Mouse (Mus musculus) lung, postnatal 0 days (tissue): Measurements from ENCODE around the gene Alkbh3. TPM values are rescaled to one million over a fixed set of nuclear protein-coding genes. Genes with fewer than 3 reads are reported as not detected.

Experiments
- ATAC-seq: fragments of 200-750 bp; cut with Nextera tagmentation; 2 replicates; pipeline ENCODE4 v1.8.0; 2017; ENCODE audit warnings: moderate library complexity
- DNase-seq: peaks from one replicate; pipeline ENCODE4 v3.0.0-alpha.2; 2016; ENCODE audit warnings: low spot score
- H3K27ac ChIP-seq: fragments of 300-500 bp; sonication (generic); 2 replicates; pipeline ENCODE4 v1.5.1; 2014; ENCODE audit warnings: antibody characterized with exemption, mild to moderate bottlenecking, low read length, mixed read lengths
- H3K27me3 ChIP-seq: fragments of 300-500 bp; sonication (generic); replicated peaks from 2 replicates; pipeline ENCODE4 v1.6.1; 2014; ENCODE audit warnings: low read length, mixed read lengths; ENCODE audit not compliant: insufficient read depth
- H3K36me3 ChIP-seq: fragments of 300-500 bp; sonication (generic); 2 replicates; pipeline ENCODE4 v1.6.1; 2014; ENCODE audit warnings: low read length, mixed read lengths; ENCODE audit not compliant: insufficient read depth
- H3K4me1 ChIP-seq: fragments of 300-500 bp; sonication (generic); 2 replicates; pipeline ENCODE4 v1.6.1; 2014; ENCODE audit warnings: antibody characterized with exemption, low read depth, low read length, mixed read lengths; ENCODE audit not compliant: insufficient read depth
- H3K4me2 ChIP-seq: fragments of 300-500 bp; sonication (generic); replicated peaks from 2 replicates; pipeline ENCODE4 v1.6.1; 2014; ENCODE audit warnings: low read depth, mild to moderate bottlenecking, low read length, moderate library complexity, mixed read lengths
- H3K4me3 ChIP-seq: fragments of 300-500 bp; sonication (generic); 2 replicates; pipeline ENCODE4 v1.5.1; 2014; ENCODE audit warnings: low read depth, low read length
- H3K9ac ChIP-seq: fragments of 300-500 bp; sonication (generic); replicated peaks from 2 replicates; pipeline ENCODE4 v1.6.1; 2014; ENCODE audit warnings: low read depth, mild to moderate bottlenecking
- H3K9me3 ChIP-seq: fragments of 300-500 bp; sonication (generic); 2 replicates; pipeline ENCODE4 v1.6.1; 2016; ENCODE audit warnings: low read length, mixed read lengths
- CTCF ChIP-seq: IDR thresholded peaks from 2 replicates; pipeline ENCODE4 v1.5.1; 2016; ENCODE audit warnings: antibody characterized with exemption, mild to moderate bottlenecking
- EP300 ChIP-seq: IDR thresholded peaks from 2 replicates; pipeline ENCODE4 v1.6.1; 2016; ENCODE audit warnings: antibody characterized with exemption, mild to moderate bottlenecking, control low read depth
- WGBS: fragments of 180-500 bp; shearing (Covaris S2); extraction: QIAGEN DNeasy Blood & Tissue Kit; methylation state at CpG from one replicate; pipeline ENCODE4 v1.1.7; 2014; 5-methylcytosine and 5-hydroxymethylcytosine counted together
- polyA plus RNA-seq: library from polyadenylated mRNA; unstranded; fragments of >200 nt; fragmentation: Nextera tagmentation; extraction: Ambion mirVana; gene quantifications from 2 replicates; pipeline ENCODE4 v1.2.1, GENCODE M21; 2015

Alkbh3 gene
- polyA plus RNA-seq, 1 experiment from 2014 or later = 59.9 TPM

DNA sequence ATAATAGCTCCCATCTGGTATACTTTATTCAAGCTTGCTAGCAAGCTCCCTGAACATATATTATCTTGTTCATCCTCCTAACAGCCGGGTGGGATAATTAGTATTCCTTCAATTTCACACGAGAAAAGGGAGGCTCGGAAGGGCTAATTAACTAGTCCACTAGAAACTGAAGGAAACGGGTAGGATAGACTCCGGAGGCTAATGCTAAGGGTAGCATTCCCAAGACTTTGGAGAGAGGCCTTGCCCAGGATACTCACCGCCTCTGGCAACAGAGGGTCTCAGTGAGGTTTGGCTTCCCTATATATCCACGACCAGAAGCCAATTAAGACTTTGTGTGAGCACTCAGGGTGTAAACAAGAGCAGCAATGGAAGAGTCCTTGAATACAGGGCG lies 52.8 kb downstream of the Alkbh3 start:
- H3K9me3 ChIP-seq = no peaks in the 10 kb centered on the region
- H3K36me3 ChIP-seq = no peaks in the 10 kb centered on the region
- peaks cover 7% of the 10 kb centered on the region; the same call in 1 of the 2 replicates for H3K4me1 ChIP-seq
- WGBS = 65% methylated on average over 8 of the region's 8 CpGs
- H3K9ac ChIP-seq = no peak overlapping the region
- no peak for DNase-seq
- TF ChIP-seq CTCF (no peak), EP300 (no peak)
- no peak for ATAC-seq
- no peak overlapping the region for H3K4me2 ChIP-seq
- H3K4me3 ChIP-seq = no peak overlapping the region
- no peaks in the 10 kb centered on the region for H3K27me3 ChIP-seq
- H3K27ac ChIP-seq = no peak overlapping the region

DNA sequence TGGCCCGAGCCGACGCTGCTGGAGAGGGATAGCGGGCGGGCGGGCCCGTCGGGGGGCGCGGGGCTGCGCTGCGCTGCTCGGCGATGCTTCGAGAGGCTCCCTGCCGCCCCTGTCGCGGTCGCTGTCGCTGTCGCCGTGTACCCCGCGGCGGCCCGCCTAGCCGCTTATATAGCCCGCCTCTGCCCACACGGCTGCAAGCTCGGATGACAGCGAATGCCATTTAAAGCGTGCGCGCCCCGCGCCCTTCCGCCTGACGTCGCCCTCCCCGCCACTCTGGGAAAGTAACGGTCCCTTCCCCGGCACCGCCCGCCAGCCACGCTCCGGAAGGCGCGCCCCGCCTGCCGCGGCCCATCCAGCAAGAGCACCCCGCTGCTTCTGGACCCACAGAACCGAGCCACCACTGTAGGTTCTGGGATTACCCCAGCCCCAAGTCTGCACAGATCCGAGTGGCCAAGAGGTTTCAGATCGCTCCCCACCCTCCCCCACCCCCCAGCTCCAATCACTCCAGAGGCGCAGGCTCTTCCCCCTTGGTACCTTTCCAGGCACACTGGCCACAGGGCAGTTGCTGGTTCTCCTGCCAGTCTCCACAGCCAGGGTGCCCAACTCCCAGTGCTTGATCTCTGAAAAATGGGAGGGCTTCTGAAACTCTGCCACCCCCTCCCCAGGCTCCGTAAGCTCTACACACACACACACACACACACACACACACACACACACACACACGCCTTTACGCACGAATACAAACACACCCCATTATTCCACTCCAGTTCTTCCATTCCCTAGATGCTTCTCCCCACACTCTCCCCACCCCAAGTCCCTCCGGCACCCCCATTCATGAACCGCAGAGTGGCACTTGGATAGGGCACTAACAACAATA lies 53.5 kb downstream of the Alkbh3 start, which contains the start of gene Gm13889:
Gene Gm13889 (minus strand): TSS at position 294 of the 877 bp plus-strand sequence.
- H3K4me1 ChIP-seq = peaks cover 7% of the 10 kb centered on the region; the same call in 1 of the 2 replicates
- no peaks in the 10 kb centered on the region for H3K27me3 ChIP-seq
- H3K36me3 ChIP-seq = no peaks in the 10 kb centered on the region
- 11% methylated on average over 39 of the region's 62 CpGs for WGBS
- peak within 1 kb of the TSS; percentile 60 for H3K4me2 ChIP-seq
- H3K4me3 ChIP-seq = peak within 1 kb of the TSS; percentile 74
- DNase-seq (peak; percentile 90), ATAC-seq (peak; percentile 88)
- peak within 1 kb of the TSS; percentile 91 for H3K27ac ChIP-seq
- H3K9ac ChIP-seq = peak within 1 kb of the TSS; percentile 69
- peak; percentile 25; the same call in 1 of the 2 replicates for TF ChIP-seq CTCF
- TF ChIP-seq EP300 = no peak
- no peaks in the 10 kb centered on the region for H3K9me3 ChIP-seq

DNA sequence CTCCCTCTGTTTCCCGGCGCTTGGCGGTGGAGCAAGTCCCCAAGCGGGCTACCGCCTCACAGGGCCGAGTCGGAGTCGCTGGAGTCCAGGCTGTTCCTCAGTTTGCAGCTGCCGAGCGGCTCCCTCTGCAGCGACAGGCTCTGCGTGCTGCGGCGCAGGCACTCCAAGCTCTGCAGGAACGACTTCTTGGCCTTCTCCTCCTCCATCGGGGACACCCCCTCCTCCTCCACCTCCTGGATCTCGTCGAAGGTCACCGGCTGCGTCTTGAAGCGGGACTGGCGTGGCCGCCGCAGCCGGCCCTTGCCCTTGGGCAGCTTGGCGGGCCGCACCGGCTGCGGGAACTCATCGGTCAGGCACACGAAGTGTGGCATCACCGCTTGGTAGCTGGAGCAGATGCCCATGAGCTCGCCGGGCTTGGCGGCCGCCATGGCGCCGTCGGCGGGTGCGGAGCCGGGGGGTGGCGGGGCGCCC lies 54.2 kb downstream of the Alkbh3 start:
- Histone ChIP-seq H3K9ac (peak overlapping the region; percentile 69), H3K4me2 (peak overlapping the region; percentile 60), H3K4me1 (peaks cover 5% of the 10 kb centered on the region; the same call in 1 of the 2 replicates), H3K36me3 (no peaks in the 10 kb centered on the region), H3K27me3 (no peaks in the 10 kb centered on the region), H3K27ac (peak overlapping the region; percentile 91), H3K9me3 (no peaks in the 10 kb centered on the region), H3K4me3 (peak overlapping the region; percentile 74)
- 1% methylated on average over 30 of the region's 44 CpGs for WGBS
- ATAC-seq = peak; percentile 34
- DNase-seq = peak; percentile 56
- TF ChIP-seq EP300 (no peak), CTCF (no peak)

DNA sequence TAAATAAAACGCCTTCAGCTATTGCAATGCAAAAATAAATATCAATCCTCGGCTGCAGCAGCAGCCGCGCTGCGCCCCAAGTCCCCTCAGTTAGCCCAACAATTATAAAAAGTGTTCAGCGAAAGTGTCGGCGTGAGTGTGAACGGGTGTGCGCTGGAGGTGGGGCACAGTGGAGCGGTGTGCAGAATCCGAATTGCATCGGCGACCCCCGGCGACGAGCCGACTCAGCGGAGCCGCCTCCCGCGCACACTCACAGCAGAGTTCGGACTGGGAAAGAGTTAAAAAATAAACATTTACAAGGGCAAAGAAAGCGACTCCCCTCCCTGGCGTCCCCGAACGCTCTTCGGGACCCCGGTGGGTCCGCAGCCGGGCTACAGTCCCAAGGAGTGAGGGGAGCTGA lies 54.7 kb downstream of the Alkbh3 start:
- no peak for DNase-seq
- peaks cover 4% of the 10 kb centered on the region; the same call in 1 of the 2 replicates for H3K4me1 ChIP-seq
- peak overlapping the region; percentile 91 for H3K27ac ChIP-seq
- peak overlapping the region; percentile 69 for H3K9ac ChIP-seq
- WGBS = under 1% methylated on average over 31 of the region's 31 CpGs
- no peak for TF ChIP-seq EP300
- TF ChIP-seq CTCF = no peak
- no peaks in the 10 kb centered on the region for H3K27me3 ChIP-seq
- peak overlapping the region; percentile 74 for H3K4me3 ChIP-seq
- peak overlapping the region; percentile 60 for H3K4me2 ChIP-seq
- no peak for ATAC-seq
- H3K36me3 ChIP-seq = no peaks in the 10 kb centered on the region
- H3K9me3 ChIP-seq = no peaks in the 10 kb centered on the region

DNA sequence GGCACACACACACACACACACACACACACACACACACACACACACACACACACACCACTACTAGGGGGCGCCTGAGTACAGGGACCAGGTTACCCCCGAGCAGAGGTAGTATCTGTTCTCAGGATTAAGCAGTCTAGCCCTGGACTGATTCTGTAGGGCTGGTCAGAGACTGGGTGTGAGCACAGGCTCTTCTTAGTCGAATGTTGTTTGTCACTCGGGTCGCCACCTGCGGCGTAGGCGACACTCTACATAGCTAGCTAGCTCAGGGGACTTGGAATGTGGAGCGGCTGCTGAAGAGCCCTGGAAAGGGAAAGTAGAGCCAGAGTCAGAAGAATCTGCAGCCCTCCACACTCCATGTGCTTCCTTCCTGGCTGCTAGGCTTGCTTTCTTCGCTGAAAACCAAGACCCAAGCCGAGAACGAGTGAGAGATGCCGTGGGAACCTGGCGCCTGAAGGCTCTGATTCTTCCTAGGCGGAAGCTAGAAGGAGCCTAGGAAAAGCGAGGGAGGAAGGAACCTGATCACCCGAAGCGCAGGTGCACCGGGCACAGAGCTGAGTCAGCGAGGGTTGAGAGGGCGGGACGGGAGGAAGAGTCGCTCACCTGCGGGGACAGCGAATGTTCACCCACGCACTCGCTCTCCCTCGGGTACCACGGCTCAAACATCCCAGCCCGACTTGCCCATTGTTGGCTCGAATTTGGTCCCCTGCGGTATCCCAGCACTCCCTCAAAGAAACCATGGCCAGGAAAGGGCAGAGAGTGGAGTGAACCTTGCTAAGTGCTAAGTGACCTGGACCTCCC lies 55.6 kb downstream of the Alkbh3 start:
- WGBS = 2% methylated on average over 31 of the region's 32 CpGs
- peak; percentile 56 for DNase-seq
- no peaks in the 10 kb centered on the region for H3K36me3 ChIP-seq
- H3K9ac ChIP-seq = peak overlapping the region; percentile 69
- H3K9me3 ChIP-seq = no peaks in the 10 kb centered on the region
- peak overlapping the region; percentile 52; the same call in 1 of the 2 replicates for H3K27ac ChIP-seq
- peak overlapping the region; percentile 60 for H3K4me2 ChIP-seq
- H3K4me3 ChIP-seq = peak overlapping the region; percentile 74
- no peaks in the 10 kb centered on the region for H3K27me3 ChIP-seq
- H3K4me1 ChIP-seq = peaks cover 4% of the 10 kb centered on the region; the same call in 1 of the 2 replicates
- TF ChIP-seq CTCF = no peak; the same call in 1 of the 2 replicates
- no peak for TF ChIP-seq EP300
- ATAC-seq = peak; percentile 8; the same call in 1 of the 2 replicates
